Mouse (Mus musculus) megakaryocyte-erythroid progenitor cell, adult 5-6 weeks (primary cell): ENCODE data around the gene Hectd4. TPM values are rescaled to one million over a fixed set of nuclear protein-coding genes. Genes with fewer than 3 reads are reported as not detected.

Experiments used
- ATAC-seq: replicated peaks from 2 replicates; pipeline ENCODE4 v1.8.0; 2016; ENCODE audit warnings: mild to moderate bottlenecking, inconsistent platforms; ENCODE audit not compliant: severe bottlenecking, poor library complexity, low FRiP score, low TSS enrichment
- total RNA-seq, 2 experiments: library from RNA; stranded (forward) in 1 of 2; stranded (reverse) in 1 of 2; fragments of 200-1000, 215-1000 nt in 1 of 2; fragments of >200 nt in 1 of 2; fragmentation: Nextera tagmentation in 1 of 2; gene quantifications; 2 replicates each; pipeline ENCODE4 v1.2.3; 2014 to 2017

Hectd4 gene
- total RNA-seq, 2 experiments from 2014 or later = 25.7 to 53.9 TPM

GRCm38 (mm10) chr5:121407856-121408255 lies 187.8 kb downstream of the Hectd4 start:
- ATAC-seq = no peak

- no peak for ATAC-seq
Measured at GRCm38 (mm10) chr5:121410975-121411374, 191.0 kb downstream of the Hectd4 start.

Other genes with a start within 250 kb of the Hectd4 start
- gene Rph3a, start 210.1 kb upstream of the Hectd4 start, total RNA-seq (2014; fragmentation: Nextera tagmentation) = not detected in 2 replicates
- not detected in 2 replicates for gene Rph3a, start 210.1 kb upstream of the Hectd4 start, total RNA-seq (2017)
- 38.2 and 44.4 TPM in 2 replicates for gene Ptpn11, start 28.8 kb upstream of the Hectd4 start, total RNA-seq (2014; fragmentation: Nextera tagmentation)
- 44.2 and 48.6 TPM in 2 replicates for gene Ptpn11, start 28.8 kb upstream of the Hectd4 start, total RNA-seq (2017)
- gene Rpl6, start 15.7 kb upstream of the Hectd4 start, total RNA-seq (2014; fragmentation: Nextera tagmentation) = 2,340 and 2,677 TPM in 2 replicates
- gene Rpl6, start 15.7 kb upstream of the Hectd4 start, total RNA-seq (2017) = 1,622 and 1,735 TPM in 2 replicates
- gene Trafd1, start 165.4 kb downstream of the Hectd4 start, total RNA-seq (2014; fragmentation: Nextera tagmentation) = 41.4 and 52.5 TPM in 2 replicates
- 15.5 and 39.2 TPM in 2 replicates for gene Trafd1, start 165.4 kb downstream of the Hectd4 start, total RNA-seq (2017)
- gene Naa25, start 177.7 kb downstream of the Hectd4 start, total RNA-seq (2014; fragmentation: Nextera tagmentation) = 45.2 and 47.0 TPM in 2 replicates
- 78.7 and 127 TPM in 2 replicates for gene Naa25, start 177.7 kb downstream of the Hectd4 start, total RNA-seq (2017)
- not detected in 2 replicates for gene Tmem116, start 231.7 kb downstream of the Hectd4 start, total RNA-seq (2014; fragmentation: Nextera tagmentation)
- 2.3 TPM in 1 of 2 replicates, not detected in the other for gene Tmem116, start 231.7 kb downstream of the Hectd4 start, total RNA-seq (2017)
- 191 and 257 TPM in 2 replicates for gene Erp29, start 232.3 kb downstream of the Hectd4 start, total RNA-seq (2014; fragmentation: Nextera tagmentation)
- gene Erp29, start 232.3 kb downstream of the Hectd4 start, total RNA-seq (2017) = 422 and 491 TPM in 2 replicates